Mouse (Mus musculus): ENCODE measurements around the gene Dnajc7. TPM values are rescaled to one million over a fixed set of nuclear protein-coding genes. Genes with fewer than 3 reads are reported as not detected.

The Dnajc7 gene
- total and polyA plus RNA-seq, 2 experiments from 2014 or later, result 67.1 to 234 TPM

GRCm38 (mm10) chr11:100595533-100595932 lies 24.4 kb downstream of the Dnajc7 start:
- H3K9me3 ChIP-seq (ENCODE audit: low read length), result no peaks in the 10 kb centered on the region
- no peak for DNase-seq (ENCODE audit: low spot score)
- peaks cover 80% of the 10 kb centered on the region for H3K36me3 ChIP-seq (ENCODE audit: insufficient read depth, low read length)
- no peak overlapping the region for H3K9ac ChIP-seq (replicated peaks; ENCODE audit: low read length, poor library complexity, severe bottlenecking)
- H3K27me3 ChIP-seq (ENCODE audit: insufficient read depth, low read length), result no peaks in the 10 kb centered on the region
- WGBS, result 78% methylated on average over 4 of the region's 4 CpGs
- no peak overlapping the region for H3K4me2 ChIP-seq (ENCODE audit: low read depth, low read length, poor library complexity, severe bottlenecking)
- H3K27ac ChIP-seq (ENCODE audit: low read depth, low read length), result no peak overlapping the region
- ATAC-seq (ENCODE audit: low FRiP score), result no peak
- no peak for TF ChIP-seq CTCF (IDR thresholded peaks at IDR 0.05)
- H3K4me3 ChIP-seq (ENCODE audit: low read depth, low read length), result no peak overlapping the region
- no peaks in the 10 kb centered on the region for H3K4me1 ChIP-seq (ENCODE audit: insufficient read depth, low read length)

GRCm38 (mm10) chr11:100594608-100595007 lies 25.4 kb downstream of the Dnajc7 start:
- Histone ChIP-seq H3K27me3 (ENCODE audit: insufficient read depth, low read length) (no peaks in the 10 kb centered on the region), H3K4me3 (ENCODE audit: low read depth, low read length) (no peak overlapping the region), H3K9ac (replicated peaks; ENCODE audit: low read length, poor library complexity, severe bottlenecking) (no peak overlapping the region), H3K36me3 (ENCODE audit: insufficient read depth, low read length) (peaks cover 77% of the 10 kb centered on the region), H3K4me2 (ENCODE audit: low read depth, low read length, poor library complexity, severe bottlenecking) (no peak overlapping the region), H3K9me3 (ENCODE audit: low read length) (no peaks in the 10 kb centered on the region), H3K27ac (ENCODE audit: low read depth, low read length) (no peak overlapping the region), H3K4me1 (ENCODE audit: insufficient read depth, low read length) (no peaks in the 10 kb centered on the region)
- ATAC-seq (ENCODE audit: low FRiP score) (no peak), DNase-seq (ENCODE audit: low spot score) (no peak)
- 91% methylated on average over 7 of the region's 7 CpGs for WGBS
- no peak for TF ChIP-seq CTCF (IDR thresholded peaks at IDR 0.05)

- H3K4me1 ChIP-seq (ENCODE audit: insufficient read depth, low read length), result no peaks in the 10 kb centered on the region
- H3K27me3 ChIP-seq (ENCODE audit: insufficient read depth, low read length), result no peaks in the 10 kb centered on the region
- H3K27ac ChIP-seq (ENCODE audit: low read depth, low read length), result no peak overlapping the region
- no peak overlapping the region for H3K4me3 ChIP-seq (ENCODE audit: low read depth, low read length)
- no peaks in the 10 kb centered on the region for H3K9me3 ChIP-seq (ENCODE audit: low read length)
- ATAC-seq (ENCODE audit: low FRiP score) (no peak), DNase-seq (ENCODE audit: low spot score) (no peak)
- H3K9ac ChIP-seq (replicated peaks; ENCODE audit: low read length, poor library complexity, severe bottlenecking), result no peak overlapping the region
- peaks cover 75% of the 10 kb centered on the region for H3K36me3 ChIP-seq (ENCODE audit: insufficient read depth, low read length)
- no peak overlapping the region for H3K4me2 ChIP-seq (ENCODE audit: low read depth, low read length, poor library complexity, severe bottlenecking)
- no peak for TF ChIP-seq CTCF (IDR thresholded peaks at IDR 0.05)
- 84% methylated on average over 11 of the region's 11 CpGs for WGBS
Measured at GRCm38 (mm10) chr11:100592346-100593046, 27.5 kb downstream of the Dnajc7 start.

GRCm38 (mm10) chr11:100588462-100588861 lies 31.5 kb downstream of the Dnajc7 start:
- ATAC-seq (ENCODE audit: low FRiP score) (no peak), DNase-seq (ENCODE audit: low spot score) (no peak)
- H3K9ac ChIP-seq (replicated peaks; ENCODE audit: low read length, poor library complexity, severe bottlenecking), result no peak overlapping the region
- no peak overlapping the region for H3K4me3 ChIP-seq (ENCODE audit: low read depth, low read length)
- WGBS, result 98% methylated on average over 2 of the region's 2 CpGs
- no peaks in the 10 kb centered on the region for H3K4me1 ChIP-seq (ENCODE audit: insufficient read depth, low read length)
- no peaks in the 10 kb centered on the region for H3K9me3 ChIP-seq (ENCODE audit: low read length)
- peaks cover 88% of the 10 kb centered on the region for H3K36me3 ChIP-seq (ENCODE audit: insufficient read depth, low read length)
- H3K4me2 ChIP-seq (ENCODE audit: low read depth, low read length, poor library complexity, severe bottlenecking), result no peak overlapping the region
- TF ChIP-seq CTCF (IDR thresholded peaks at IDR 0.05), result no peak
- H3K27ac ChIP-seq (ENCODE audit: low read depth, low read length), result no peak overlapping the region
- H3K27me3 ChIP-seq (ENCODE audit: insufficient read depth, low read length), result no peaks in the 10 kb centered on the region

DNA sequence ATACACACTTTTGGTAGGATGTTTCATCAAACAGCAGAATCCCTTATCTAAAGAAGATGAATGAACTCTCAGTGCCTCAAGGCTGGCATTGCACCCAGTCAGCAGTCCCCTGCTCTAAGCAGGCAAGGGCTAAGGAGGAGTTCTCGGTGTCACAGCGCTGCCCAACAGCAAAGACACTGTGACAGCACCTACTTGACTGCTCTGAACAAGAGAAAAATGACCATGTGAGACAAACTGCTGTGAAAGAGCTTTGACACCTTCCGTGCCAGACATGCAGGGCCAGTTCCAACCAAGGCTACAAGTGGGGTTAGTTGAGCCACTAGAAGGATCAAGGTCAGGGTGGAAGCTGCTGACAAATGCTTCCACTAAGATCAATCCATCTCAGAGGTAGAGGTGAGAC lies 34.8 kb downstream of the Dnajc7 start:
- TF ChIP-seq CTCF (IDR thresholded peaks at IDR 0.05), result no peak
- Histone ChIP-seq H3K4me3 (ENCODE audit: low read depth, low read length) (no peak overlapping the region), H3K27me3 (ENCODE audit: insufficient read depth, low read length) (no peaks in the 10 kb centered on the region), H3K9me3 (ENCODE audit: low read length) (no peaks in the 10 kb centered on the region), H3K9ac (replicated peaks; ENCODE audit: low read length, poor library complexity, severe bottlenecking) (no peak overlapping the region), H3K27ac (ENCODE audit: low read depth, low read length) (no peak overlapping the region), H3K36me3 (ENCODE audit: insufficient read depth, low read length) (peaks cover 82% of the 10 kb centered on the region), H3K4me1 (ENCODE audit: insufficient read depth, low read length) (no peaks in the 10 kb centered on the region), H3K4me2 (ENCODE audit: low read depth, low read length, poor library complexity, severe bottlenecking) (no peak overlapping the region)
- 93% methylated on average over 3 of the region's 3 CpGs for WGBS
- ATAC-seq (ENCODE audit: low FRiP score), result no peak
- no peak for DNase-seq (ENCODE audit: low spot score)

- Histone ChIP-seq H3K9ac (replicated peaks; ENCODE audit: low read length, poor library complexity, severe bottlenecking) (no peak overlapping the region), H3K36me3 (ENCODE audit: insufficient read depth, low read length) (peaks cover 78% of the 10 kb centered on the region), H3K9me3 (ENCODE audit: low read length) (no peaks in the 10 kb centered on the region), H3K4me1 (ENCODE audit: insufficient read depth, low read length) (no peaks in the 10 kb centered on the region), H3K4me3 (ENCODE audit: low read depth, low read length) (no peak overlapping the region), H3K4me2 (ENCODE audit: low read depth, low read length, poor library complexity, severe bottlenecking) (no peak overlapping the region), H3K27me3 (ENCODE audit: insufficient read depth, low read length) (no peaks in the 10 kb centered on the region), H3K27ac (ENCODE audit: low read depth, low read length) (no peak overlapping the region)
- 90% methylated on average over 7 of the region's 7 CpGs for WGBS
- no peak for DNase-seq (ENCODE audit: low spot score)
- no peak for TF ChIP-seq CTCF (IDR thresholded peaks at IDR 0.05)
- no peak for ATAC-seq (ENCODE audit: low FRiP score)
Measured at GRCm38 (mm10) chr11:100584561-100584961, 35.4 kb downstream of the Dnajc7 start.
